ENCODE assay signal across 10 mouse cellular contexts in the genomic region with DNA sequence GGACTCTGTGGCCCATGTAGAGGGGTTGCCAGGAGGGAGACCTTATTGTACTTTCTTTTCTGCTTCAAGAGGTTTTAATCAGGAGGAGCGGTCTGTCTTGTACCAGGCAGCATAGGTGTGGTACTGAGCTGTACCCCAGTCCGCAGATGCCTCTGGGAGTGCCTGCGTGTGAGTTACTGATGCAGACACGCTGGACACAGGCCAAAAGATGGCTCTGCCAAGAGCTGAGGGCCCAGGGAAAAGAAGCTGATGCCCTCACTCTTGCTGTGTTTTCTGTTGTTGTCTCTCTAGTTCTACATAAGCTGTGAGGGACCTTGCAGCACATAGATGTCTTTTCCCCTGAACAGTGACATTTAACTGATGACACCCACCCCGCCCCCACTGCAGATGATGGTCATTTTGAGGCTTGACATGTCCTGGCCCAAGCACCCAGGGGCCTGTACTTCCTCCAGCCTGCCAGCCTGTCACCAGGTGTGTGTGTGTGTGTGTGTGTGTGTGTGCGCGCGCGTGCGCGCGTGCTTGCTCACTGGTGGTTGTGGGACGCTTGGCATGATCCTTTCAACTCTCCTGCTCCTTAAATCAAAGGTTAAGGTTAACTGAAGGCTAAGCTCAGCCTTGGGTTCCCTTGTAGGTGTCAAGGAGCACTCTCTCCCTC. TPM values are rescaled to one million over a fixed set of nuclear protein-coding genes. Genes with fewer than 3 reads are reported as not detected.
DNase-seq lines count a peak whose midpoint lies in the region; ATAC-seq lines count a peak whose summit lies in the region.
"Had no signal": no experiment of that assay in that cellular context is flagged by ENCODE, and none has a peak within 500 bp of the region (broad histone marks: within the 10 kb centered on the region; RNA-seq: fewer than 3 reads in every experiment).

No protein-coding gene starts in this region.

- ATAC-seq in heart, embryonic 15.5 days (replicated peaks; ENCODE audit: insufficient number of reproducible peaks, insufficient read depth, low FRiP score, low read depth), result no peak
- ATAC-seq in midbrain, embryonic 14.5 days (ENCODE audit: low FRiP score, low TSS enrichment), result no peak
- ATAC-seq in midbrain, embryonic 13.5 days, result no peak
- peak; percentile 86 for ATAC-seq in erythroblast, adult 5-6 weeks (replicated peaks; ENCODE audit: low FRiP score, poor library complexity, severe bottlenecking)
- no peak for ATAC-seq in activated CD4-positive, CD25-positive, alpha-beta regulatory T cell, adult 4 months

- peaks cover 82% of the 10 kb centered on the region for H3K4me1 ChIP-seq in heart, embryonic 15.5 days (replicated peaks)
- peaks cover 8% of the 10 kb centered on the region; the same call in 1 of the 2 replicates for H3K4me1 ChIP-seq in midbrain, embryonic 14.5 days (ENCODE audit: control insufficient read depth, insufficient read depth, low read length)
- H3K4me1 ChIP-seq in midbrain, embryonic 13.5 days (replicated peaks), result peaks cover 31% of the 10 kb centered on the region
- H3K4me1 ChIP-seq in forebrain, embryonic 10.5 days, result peaks cover 34% of the 10 kb centered on the region

- no peak overlapping the region for H3K4me2 ChIP-seq in heart, embryonic 15.5 days
- H3K4me2 ChIP-seq in midbrain, embryonic 14.5 days (ENCODE audit: low read length), result no peak overlapping the region
- no peak overlapping the region for H3K4me2 ChIP-seq in midbrain, embryonic 13.5 days (replicated peaks)

- DNase-seq in heart, adult 18-20 months, result no peak
- peak; percentile 45 for DNase-seq in midbrain, embryonic 14.5 days
- DNase-seq in spleen, postnatal 36 days (ENCODE audit: low spot score in 2 of 2), result peak; percentile 50 to 57
- no peak for DNase-seq in forebrain, embryonic 10.5 days (ENCODE audit: extremely low spot score, low spot score)
- DNase-seq: cerebellum, adult 9-11 months; right cerebral cortex, postnatal 25 days had no signal

- WGBS in heart, embryonic 15.5 days, result 83% methylated on average over 13 of the region's 13 CpGs
- WGBS in midbrain, embryonic 14.5 days, result 92% methylated on average over 13 of the region's 13 CpGs
- 95% methylated on average over 13 of the region's 13 CpGs for WGBS in midbrain, embryonic 13.5 days
- 95% methylated on average over 13 of the region's 13 CpGs for WGBS in forebrain, embryonic 10.5 days

- H3K9me3 ChIP-seq in heart, embryonic 15.5 days (replicated peaks), result no peaks in the 10 kb centered on the region
- H3K9me3 ChIP-seq in midbrain, embryonic 14.5 days (ENCODE audit: control insufficient read depth, low read length), result no peaks in the 10 kb centered on the region
- H3K9me3 ChIP-seq in midbrain, embryonic 13.5 days, result no peaks in the 10 kb centered on the region
- H3K9me3 ChIP-seq in forebrain, embryonic 10.5 days, result no peaks in the 10 kb centered on the region

- H3K27me3 ChIP-seq in heart, embryonic 15.5 days, result no peaks in the 10 kb centered on the region
- H3K27me3 ChIP-seq in midbrain, embryonic 14.5 days (ENCODE audit: control insufficient read depth, insufficient read depth, low read length), result no peaks in the 10 kb centered on the region
- no peaks in the 10 kb centered on the region for H3K27me3 ChIP-seq in midbrain, embryonic 13.5 days
- H3K27me3 ChIP-seq in forebrain, embryonic 10.5 days (ENCODE audit: poor library complexity, severe bottlenecking), result no peaks in the 10 kb centered on the region

- H3K36me3 ChIP-seq in heart, embryonic 15.5 days, result peaks cover 11% of the 10 kb centered on the region; the same call in 1 of the 2 replicates
- peaks cover 6% of the 10 kb centered on the region; the same call in 1 of the 2 replicates for H3K36me3 ChIP-seq in midbrain, embryonic 14.5 days (ENCODE audit: control insufficient read depth, insufficient read depth, low read length)
- peaks cover 9% of the 10 kb centered on the region; the same call in 1 of the 2 replicates for H3K36me3 ChIP-seq in midbrain, embryonic 13.5 days
- peaks cover 95% of the 10 kb centered on the region for H3K36me3 ChIP-seq in forebrain, embryonic 10.5 days (replicated peaks)

- no peak overlapping the region for H3K9ac ChIP-seq in heart, embryonic 15.5 days
- no peak overlapping the region for H3K9ac ChIP-seq in midbrain, embryonic 14.5 days (replicated peaks; ENCODE audit: low read length)
- H3K9ac ChIP-seq in midbrain, embryonic 13.5 days (replicated peaks), result no peak overlapping the region

- 0 out of 2 replicates have a peak overlapping the region, but pooled peaks have one; percentile 4 for H3K27ac ChIP-seq in heart, embryonic 15.5 days
- H3K27ac ChIP-seq in midbrain, embryonic 14.5 days (replicated peaks; ENCODE audit: low read depth, low read length), result no peak overlapping the region
- no peak overlapping the region for H3K27ac ChIP-seq in midbrain, embryonic 13.5 days
- no peak overlapping the region for H3K27ac ChIP-seq in forebrain, embryonic 10.5 days

- no peak overlapping the region for H3K4me3 ChIP-seq in heart, embryonic 15.5 days
- no peak overlapping the region for H3K4me3 ChIP-seq in midbrain, embryonic 14.5 days (replicated peaks; ENCODE audit: low read depth, low read length)
- H3K4me3 ChIP-seq in midbrain, embryonic 13.5 days (replicated peaks), result no peak overlapping the region
- H3K4me3 ChIP-seq in forebrain, embryonic 10.5 days, result no peak overlapping the region

RNA-seq across cellular contexts. Expression of a gene that starts 29.7 kb away (rescaled TPM):
- polyA plus RNA-seq in heart, embryonic 15.5 days (2015; fragmentation: Nextera tagmentation; extraction: Ambion mirVana), result 21.0 and 21.4 TPM in 2 replicates
- total RNA-seq in heart, adult 18-20 months (2021), result 10 to 100 TPM in 1 of 2 experiments, 1 to 10 TPM in 1; 8.1 to 10.3 TPM
- 8.7 and 13.3 TPM in 2 replicates for polyA plus RNA-seq in midbrain, embryonic 14.5 days (2014; fragmentation: Nextera tagmentation; extraction: Ambion mirVana)
- 10.6 and 13.3 TPM in 2 replicates for polyA plus RNA-seq in midbrain, embryonic 13.5 days (2015; fragmentation: Nextera tagmentation; extraction: Ambion mirVana)
- 3.8 and 4.0 TPM in 2 replicates for total RNA-seq in erythroblast, adult 5-6 weeks (2015; ENCODE audit: low replicate concordance)
- 8.1 and 14.8 TPM in 2 replicates for total RNA-seq in erythroblast, adult 5-6 weeks (2017; ENCODE audit: low replicate concordance)
- polyA plus RNA-seq in forebrain, embryonic 10.5 days (2016; fragmentation: Nextera tagmentation; extraction: Ambion mirVana), result 22.1 and 26.3 TPM in 2 replicates
- 10 to 100 TPM; 15.4 to 23.8 TPM for polyA plus RNA-seq in activated CD4-positive, CD25-positive, alpha-beta regulatory T cell, adult 4 months (2017; shearing (Covaris generic))

Comparison
In these comparisons a context has a peak if more than half of its experiments do, and no peak if none do; other contexts are left out.
1. DNase-seq: peak in midbrain, embryonic 14.5 days (single experiment) and spleen, postnatal 36 days (2 of 2); none in heart, adult 18-20 months (0 of 2) and forebrain, embryonic 10.5 days (single experiment).